Mouse (Mus musculus) heart, postnatal 0 days (tissue): ENCODE measurements around the gene Tspoap1.

ENCODE experiments used
- CTCF ChIP-seq: IDR thresholded peaks from 2 replicates; pipeline ENCODE4 v1.5.1; 2016; ENCODE audit warnings: antibody characterized with exemption, control low read depth, low read depth
- EP300 ChIP-seq: IDR thresholded peaks from 2 replicates; pipeline ENCODE4 v1.6.1; 2016; ENCODE audit warnings: antibody characterized with exemption, low read depth

GRCm38 (mm10) chr11:87828239-87828900 lies 68.0 kb downstream of the Tspoap1 start, which contains the start of gene Lpo:
- no peak for TF ChIP-seq EP300
- no peak for TF ChIP-seq CTCF
